Mouse (Mus musculus): ENCODE measurements around the gene Ccnl2.

Ccnl2 gene

DNA sequence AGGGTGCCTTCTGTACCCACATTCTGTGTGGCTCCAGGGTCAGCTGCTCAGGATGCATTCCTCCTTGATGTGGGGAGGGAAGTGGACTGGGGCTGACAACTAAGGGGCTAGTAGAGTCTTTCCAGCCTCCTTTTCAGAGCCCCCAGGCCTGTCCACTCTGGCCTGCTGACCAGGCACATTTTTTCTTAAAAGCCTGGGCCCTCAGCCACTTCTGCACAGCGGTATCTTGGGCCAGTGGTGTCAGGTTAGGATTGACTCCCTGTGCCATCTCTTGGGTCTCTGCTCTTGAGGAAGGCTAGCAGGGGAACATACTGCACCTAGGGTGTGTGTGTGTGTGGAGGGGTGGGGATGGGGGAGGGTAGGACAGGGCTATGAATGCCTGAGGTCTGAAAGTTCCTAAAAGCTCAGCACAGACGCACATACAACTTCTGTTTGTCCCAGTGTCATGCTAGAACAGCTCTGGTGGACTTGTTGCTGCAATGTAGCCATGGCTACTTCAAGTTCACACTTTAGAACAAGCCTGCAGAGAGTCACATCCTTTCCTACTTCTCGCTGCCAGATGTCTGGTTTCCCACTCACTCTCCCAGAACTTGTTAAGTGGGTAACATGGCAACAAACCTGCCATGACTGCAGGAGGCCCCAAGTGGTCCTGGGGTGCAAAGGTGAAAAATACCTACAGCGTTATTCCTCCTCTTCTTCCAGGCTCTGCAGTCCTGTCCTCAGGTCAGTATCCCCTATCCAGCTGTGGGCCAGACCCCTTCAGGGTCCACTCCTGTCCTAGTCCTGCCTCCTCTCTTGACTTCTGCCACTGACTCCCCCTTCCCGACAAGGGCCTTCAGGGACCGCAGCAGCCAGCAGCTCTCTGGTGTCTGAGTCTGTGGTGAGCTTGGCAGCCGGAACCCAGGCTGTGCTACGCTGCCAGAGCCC is 28.1 kb downstream of the Ccnl2 start:
- DNase-seq = no peak

DNA sequence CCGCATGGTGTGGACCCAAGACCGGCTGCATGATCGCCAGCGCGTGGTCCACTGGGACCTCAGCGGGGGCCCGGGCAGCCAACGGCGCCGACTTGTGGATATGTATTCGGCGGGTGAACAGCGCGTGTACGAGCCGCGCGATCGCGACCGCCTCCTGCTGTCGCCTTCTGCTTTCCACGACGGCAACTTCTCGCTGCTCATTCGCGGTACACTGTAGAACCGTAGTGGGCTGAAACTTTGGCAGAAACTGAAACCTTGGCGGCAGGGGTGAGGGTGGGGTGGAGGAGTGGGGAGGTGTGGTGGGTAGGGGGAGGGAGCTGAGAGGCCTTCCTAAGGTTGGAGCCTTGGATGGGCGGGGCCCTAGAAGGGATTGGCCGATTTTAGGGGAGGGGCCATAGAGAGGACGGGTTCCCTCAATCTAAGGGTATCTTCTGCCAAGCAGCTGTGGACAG is 28.7 kb downstream of the Ccnl2 start:
- peak; percentile 41 for DNase-seq

DNA sequence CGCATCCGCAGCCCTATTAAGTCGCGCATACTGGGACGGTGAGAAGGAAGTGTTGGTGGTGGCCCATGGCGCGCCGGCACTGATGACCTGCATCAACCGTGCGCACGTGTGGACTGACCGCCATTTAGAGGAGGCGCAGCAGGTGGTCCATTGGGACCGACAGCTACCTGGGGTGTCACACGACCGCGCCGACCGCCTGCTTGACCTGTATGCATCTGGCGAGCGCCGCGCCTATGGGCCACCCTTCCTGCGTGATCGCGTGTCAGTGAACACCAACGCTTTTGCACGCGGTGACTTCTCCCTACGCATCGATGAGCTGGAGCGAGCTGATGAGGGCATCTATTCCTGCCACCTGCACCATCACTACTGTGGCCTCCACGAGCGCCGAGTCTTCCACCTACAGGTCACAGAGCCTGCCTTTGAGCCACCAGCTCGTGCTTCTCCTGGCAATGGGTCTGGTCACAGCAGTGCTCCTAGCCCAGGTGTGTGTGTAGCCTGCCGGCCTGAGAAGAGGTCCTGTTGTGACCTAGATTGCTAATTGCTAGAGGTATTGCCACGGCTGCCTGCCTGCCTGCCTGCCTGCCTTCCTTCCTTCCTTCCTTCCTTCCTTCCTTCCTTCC is 29.5 kb downstream of the Ccnl2 start:
- DNase-seq = no peak

- DNase-seq = no peak
These were observed 30.9 kb downstream of the Ccnl2 start for GRCm38 (mm10) chr4:155843231-155843630.

DNA sequence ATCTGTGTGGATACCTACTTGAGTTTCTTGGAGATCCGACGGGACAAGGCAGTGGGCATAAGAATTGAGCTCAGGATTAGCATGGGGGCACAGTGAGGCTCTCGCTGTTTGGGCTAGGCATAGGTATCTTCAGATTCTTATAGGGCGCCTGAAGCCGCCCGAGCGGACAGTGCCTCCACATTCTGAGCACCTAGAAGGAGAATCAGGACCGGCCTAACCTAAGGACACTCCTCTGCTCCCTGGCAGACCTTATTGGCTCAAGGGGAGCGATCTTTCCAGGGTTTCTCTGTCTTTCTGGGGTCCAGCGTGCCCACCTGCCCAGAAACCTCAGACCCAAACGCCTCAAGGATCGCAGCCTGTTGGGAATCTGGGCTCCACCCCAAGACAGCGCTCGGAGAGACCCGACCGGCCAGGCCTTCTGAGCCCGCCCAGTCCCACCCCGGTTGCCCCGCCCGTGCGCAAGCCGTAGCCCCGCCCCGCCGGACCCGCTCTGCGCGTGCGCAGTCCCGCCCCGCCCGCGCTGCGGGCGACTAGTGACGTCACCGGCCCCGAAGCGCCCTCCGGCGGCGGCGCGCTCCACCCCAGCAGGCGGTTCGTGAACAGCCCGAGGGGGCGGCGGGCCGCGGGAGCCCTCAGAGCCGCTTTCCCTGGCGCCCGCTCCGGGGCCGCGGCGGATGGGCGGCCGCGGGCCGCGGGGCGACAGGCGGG is 34.7 kb downstream of the Ccnl2 start, which contains the start of gene Dvl1:
Gene Dvl1, plus strand, starts transcription at position 532 of the 708 bp plus-strand sequence.
- peak; percentile 86 for DNase-seq

DNA sequence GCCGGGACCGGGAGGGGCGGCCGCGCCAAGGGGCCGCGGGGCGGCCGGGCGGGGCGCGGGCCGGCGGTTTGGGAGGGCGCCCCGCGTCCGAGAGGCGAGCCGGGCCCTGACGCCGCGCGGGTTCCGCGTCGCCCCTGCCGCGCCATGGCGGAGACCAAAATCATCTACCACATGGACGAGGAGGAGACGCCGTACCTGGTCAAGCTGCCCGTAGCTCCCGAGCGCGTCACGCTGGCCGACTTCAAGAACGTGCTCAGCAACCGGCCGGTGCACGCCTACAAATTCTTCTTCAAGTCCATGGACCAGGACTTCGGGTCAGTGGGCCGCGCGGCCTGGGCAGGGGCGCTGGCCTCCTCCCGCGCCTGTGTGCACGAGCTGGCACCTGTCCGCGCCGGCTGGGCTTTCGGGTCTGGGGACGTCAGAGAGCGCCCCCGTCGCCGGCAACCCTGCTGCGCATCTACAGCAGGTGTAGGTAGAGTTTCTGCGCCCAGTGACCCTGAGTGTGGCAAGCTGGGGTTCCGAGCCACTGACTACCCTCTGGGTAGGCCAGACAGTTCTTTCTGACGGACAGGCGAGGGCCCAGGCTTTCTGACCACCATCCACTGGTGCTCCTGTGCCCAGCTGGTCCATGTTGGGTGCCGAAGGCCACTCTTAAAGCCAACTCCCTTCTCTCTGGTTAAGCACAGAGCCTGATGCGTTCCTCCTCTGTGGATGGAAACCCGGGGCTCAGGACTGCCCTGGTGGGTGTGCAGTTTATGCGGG is 35.5 kb downstream of the Ccnl2 start:
- no peak for DNase-seq

DNA sequence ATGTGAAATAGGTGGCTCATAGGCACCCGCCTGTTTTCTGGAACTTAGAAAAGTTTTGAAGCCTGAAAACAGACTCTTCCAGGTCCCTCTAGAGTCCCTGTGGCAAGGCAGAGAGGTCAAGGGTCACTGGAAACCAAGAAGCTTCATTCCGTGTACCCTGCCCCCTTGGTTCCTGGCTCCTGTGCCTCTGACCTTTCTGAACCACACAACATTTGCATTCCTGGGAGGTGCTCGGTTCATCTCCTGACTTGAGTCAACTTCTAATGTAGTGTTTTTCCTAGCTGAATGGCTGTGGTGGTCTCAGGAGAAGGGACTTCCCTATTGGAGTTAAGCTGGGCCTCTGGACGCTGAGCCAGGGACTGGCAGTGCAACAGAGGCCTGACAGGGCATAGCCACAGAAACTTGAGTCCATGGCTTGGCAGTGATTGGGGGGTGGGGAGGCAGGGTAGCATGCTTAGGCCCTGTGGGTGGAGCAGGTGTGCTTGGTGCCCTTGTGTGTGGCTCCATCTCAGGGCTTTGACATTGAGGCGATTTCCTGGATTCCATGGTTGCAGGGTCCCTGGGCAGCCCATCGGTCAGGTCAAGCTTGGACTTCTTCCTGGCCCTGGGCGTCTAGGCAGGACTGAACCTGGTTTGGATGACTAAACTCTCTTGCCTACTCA is 36.3 kb downstream of the Ccnl2 start:
- DNase-seq = no peak

- DNase-seq = no peak
These were observed 37.1 kb downstream of the Ccnl2 start for GRCm38 (mm10) chr4:155849391-155849790.

DNA sequence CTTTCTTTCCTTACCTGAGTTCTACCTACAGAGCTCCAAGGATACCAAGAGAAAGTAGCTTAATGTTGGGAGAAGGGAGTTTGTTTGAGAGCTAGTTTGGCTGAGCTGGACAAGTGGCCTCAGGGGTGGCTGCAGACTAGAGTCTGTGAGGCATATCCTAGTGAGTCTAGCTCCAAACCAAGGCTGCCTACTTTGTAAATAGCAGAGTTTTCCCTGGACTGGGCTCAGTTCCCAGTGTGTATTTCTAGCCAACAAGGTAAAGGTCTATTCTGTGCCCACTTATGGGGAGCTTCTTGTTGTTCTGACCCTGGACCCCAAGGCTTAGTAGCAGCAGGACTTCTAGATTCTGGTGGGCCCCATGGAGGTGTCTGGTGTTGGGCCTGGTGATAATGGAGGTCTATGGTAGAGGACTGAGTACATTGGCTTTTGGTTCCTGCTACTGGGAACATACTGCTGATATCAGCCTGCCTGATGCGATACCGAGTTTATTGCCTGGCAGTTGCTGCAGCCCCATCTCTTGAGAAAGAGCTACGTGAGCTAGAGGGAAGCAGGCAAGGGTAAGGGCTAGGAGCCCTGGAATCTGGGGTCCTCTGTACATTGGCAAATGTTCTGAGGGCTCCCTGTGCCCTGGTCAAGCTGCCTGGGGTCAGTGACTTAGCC is 37.6 kb downstream of the Ccnl2 start:
- DNase-seq = no peak

- no peak for DNase-seq
These were observed 39.1 kb downstream of the Ccnl2 start for GRCm38 (mm10) chr4:155851368-155851767.

DNA sequence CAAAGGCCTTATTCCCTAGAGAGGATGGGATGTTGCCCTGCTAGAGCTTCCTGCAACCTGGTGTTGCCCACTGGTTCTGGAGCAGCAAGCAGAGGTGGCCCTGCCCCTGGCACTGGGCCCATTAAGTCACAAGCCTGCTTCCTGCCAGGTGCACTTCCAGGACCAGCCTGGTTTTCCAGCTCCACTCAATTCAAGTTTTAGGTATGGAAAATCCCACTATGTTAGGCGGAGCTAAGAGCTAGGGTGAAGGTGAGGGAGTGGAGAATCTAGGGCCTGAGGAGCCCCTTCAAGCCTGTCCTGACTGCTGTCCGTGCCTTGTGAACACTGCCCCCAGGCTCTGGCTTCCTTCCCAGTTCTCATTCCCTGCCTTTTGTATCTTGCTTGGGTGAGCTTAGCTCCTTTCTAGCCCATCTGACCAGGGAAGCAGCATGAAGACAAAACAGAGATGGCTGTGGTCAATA is 39.7 kb downstream of the Ccnl2 start:
- DNase-seq = no peak

- no peak for DNase-seq
These were observed 41.1 kb downstream of the Ccnl2 start for GRCm38 (mm10) chr4:155853421-155853820.

- DNase-seq = no peak
These were observed 42.7 kb downstream of the Ccnl2 start for GRCm38 (mm10) chr4:155854991-155855390.

- no peak for DNase-seq
These were observed 43.8 kb downstream of the Ccnl2 start for GRCm38 (mm10) chr4:155856071-155856470.

DNA sequence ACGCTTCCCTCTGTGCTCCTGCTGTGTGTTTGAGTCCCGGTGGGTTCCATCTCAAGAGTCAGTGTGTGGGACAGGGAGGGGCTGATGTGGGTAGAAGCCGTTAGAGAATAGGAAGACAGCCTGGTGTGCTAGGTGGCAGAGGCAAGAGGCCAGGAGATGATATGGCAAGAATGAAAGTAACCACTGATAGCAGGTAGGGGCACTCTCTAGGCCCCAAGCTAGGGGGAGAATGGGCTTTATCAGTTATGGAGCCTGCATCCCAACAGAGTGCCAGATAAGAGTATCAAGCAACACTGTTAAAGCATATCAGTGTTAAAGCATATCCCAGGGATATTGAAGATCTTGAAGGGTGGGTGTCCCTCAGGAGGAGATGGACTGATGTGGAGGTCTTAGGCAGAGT is 44.6 kb downstream of the Ccnl2 start:
- DNase-seq = no peak

GRCm38 (mm10) chr4:155859318-155859717 is 47.0 kb downstream of the Ccnl2 start:
- DNase-seq = no peak

GRCm38 (mm10) chr4:155861787-155862186 is 49.5 kb downstream of the Ccnl2 start:
- no peak for DNase-seq

- no peak for DNase-seq
These were observed 50.7 kb downstream of the Ccnl2 start, which contains the start of gene Tas1r3 for GRCm38 (mm10) chr4:155863001-155863400. Tas1r3 (minus strand) TSS chr4:155863362.

- DNase-seq = no peak
These were observed 56.5 kb downstream of the Ccnl2 start for GRCm38 (mm10) chr4:155868614-155869298.

- peak; percentile 96 for DNase-seq
These were observed 57.2 kb downstream of the Ccnl2 start, which contains the start of the genes Cptp and Ints11 for GRCm38 (mm10) chr4:155869317-155870033. Cptp (minus strand) TSS chr4:155869440. Ints11 (plus strand) TSS chr4:155869546.

Measured in layer of hippocampus, adult 9-11 months (tissue).